Mouse (Mus musculus): ENCODE measurements around the gene Nlrp10.

The Nlrp10 gene

GRCm38 (mm10) chr7:108929726-108930393 lies at the start of gene Nlrp10:
Nlrp10 (minus strand) TSS chr7:108930178.
- peak; percentile 24 for DNase-seq (ENCODE audit: low spot score in 2 of 2)

GRCm38 (mm10) chr7:108972273-108972672 lies 42.3 kb upstream of the Nlrp10 start:
- DNase-seq (ENCODE audit: low spot score in 2 of 2): no peak

GRCm38 (mm10) chr7:108968201-108968600 lies 38.2 kb upstream of the Nlrp10 start:
- DNase-seq (ENCODE audit: low spot score in 2 of 2): no peak

- DNase-seq (ENCODE audit: low spot score in 2 of 2): peak in 1 of 2 experiments; percentile 26
These were observed 36.9 kb upstream of the Nlrp10 start for GRCm38 (mm10) chr7:108966742-108967362.

- no peak for DNase-seq (ENCODE audit: low spot score in 2 of 2)
These were observed 36.0 kb upstream of the Nlrp10 start for GRCm38 (mm10) chr7:108965968-108966367.

GRCm38 (mm10) chr7:108957734-108958133 lies 27.8 kb upstream of the Nlrp10 start:
- DNase-seq (ENCODE audit: low spot score in 2 of 2): no peak

- peak; percentile 12 to 22 for DNase-seq (ENCODE audit: low spot score in 2 of 2)
These were observed 24.2 kb upstream of the Nlrp10 start for GRCm38 (mm10) chr7:108954185-108954584.

GRCm38 (mm10) chr7:108952801-108953200 lies 22.8 kb upstream of the Nlrp10 start:
- peak in 1 of 2 experiments; percentile 13 for DNase-seq (ENCODE audit: low spot score in 2 of 2)

- DNase-seq (ENCODE audit: low spot score in 2 of 2): no peak
These were observed 20.9 kb upstream of the Nlrp10 start for GRCm38 (mm10) chr7:108950762-108951331.

GRCm38 (mm10) chr7:108950312-108950761 lies 20.4 kb upstream of the Nlrp10 start, which contains the start of gene Tub:
Tub (plus strand) TSS chr7:108950338.
- peak; percentile 36 to 43 for DNase-seq (ENCODE audit: low spot score in 2 of 2)

GRCm38 (mm10) chr7:108949301-108949700 lies 19.3 kb upstream of the Nlrp10 start:
- DNase-seq (ENCODE audit: low spot score in 2 of 2): no peak

- no peak for DNase-seq (ENCODE audit: low spot score in 2 of 2)
These were observed 18.6 kb upstream of the Nlrp10 start for GRCm38 (mm10) chr7:108948611-108949010.

- DNase-seq (ENCODE audit: low spot score in 2 of 2): peak; percentile 20 to 22
These were observed 14.0 kb upstream of the Nlrp10 start for GRCm38 (mm10) chr7:108944002-108944401.

GRCm38 (mm10) chr7:108941466-108941865 lies 11.5 kb upstream of the Nlrp10 start:
- no peak for DNase-seq (ENCODE audit: low spot score in 2 of 2)

GRCm38 (mm10) chr7:108936591-108936990 lies 6.6 kb upstream of the Nlrp10 start:
- no peak for DNase-seq (ENCODE audit: low spot score in 2 of 2)

- no peak for DNase-seq (ENCODE audit: low spot score in 2 of 2)
These were observed 5.4 kb upstream of the Nlrp10 start for GRCm38 (mm10) chr7:108935411-108935810.

- no peak for DNase-seq (ENCODE audit: low spot score in 2 of 2)
These were observed 4.9 kb upstream of the Nlrp10 start for GRCm38 (mm10) chr7:108934836-108935235.

GRCm38 (mm10) chr7:108933794-108934731 lies 4.1 kb upstream of the Nlrp10 start, which contains the start of gene Eif3f:
Eif3f (plus strand) TSS chr7:108934417.
- peak; percentile 92 to 95 for DNase-seq (ENCODE audit: low spot score in 2 of 2)

GRCm38 (mm10) chr7:108928280-108929188 lies 1.4 kb downstream of the Nlrp10 start:
- DNase-seq (ENCODE audit: low spot score in 2 of 2): no peak

GRCm38 (mm10) chr7:108927043-108927442 lies 2.9 kb downstream of the Nlrp10 start:
- no peak for DNase-seq (ENCODE audit: low spot score in 2 of 2)

- DNase-seq (ENCODE audit: low spot score in 2 of 2): no peak
These were observed 26.0 kb downstream of the Nlrp10 start for GRCm38 (mm10) chr7:108903969-108904368.

Data from spleen, postnatal 36 days (tissue).